Comparison of ENCODE assay signal across 8 mouse cellular contexts in the genomic region with DNA sequence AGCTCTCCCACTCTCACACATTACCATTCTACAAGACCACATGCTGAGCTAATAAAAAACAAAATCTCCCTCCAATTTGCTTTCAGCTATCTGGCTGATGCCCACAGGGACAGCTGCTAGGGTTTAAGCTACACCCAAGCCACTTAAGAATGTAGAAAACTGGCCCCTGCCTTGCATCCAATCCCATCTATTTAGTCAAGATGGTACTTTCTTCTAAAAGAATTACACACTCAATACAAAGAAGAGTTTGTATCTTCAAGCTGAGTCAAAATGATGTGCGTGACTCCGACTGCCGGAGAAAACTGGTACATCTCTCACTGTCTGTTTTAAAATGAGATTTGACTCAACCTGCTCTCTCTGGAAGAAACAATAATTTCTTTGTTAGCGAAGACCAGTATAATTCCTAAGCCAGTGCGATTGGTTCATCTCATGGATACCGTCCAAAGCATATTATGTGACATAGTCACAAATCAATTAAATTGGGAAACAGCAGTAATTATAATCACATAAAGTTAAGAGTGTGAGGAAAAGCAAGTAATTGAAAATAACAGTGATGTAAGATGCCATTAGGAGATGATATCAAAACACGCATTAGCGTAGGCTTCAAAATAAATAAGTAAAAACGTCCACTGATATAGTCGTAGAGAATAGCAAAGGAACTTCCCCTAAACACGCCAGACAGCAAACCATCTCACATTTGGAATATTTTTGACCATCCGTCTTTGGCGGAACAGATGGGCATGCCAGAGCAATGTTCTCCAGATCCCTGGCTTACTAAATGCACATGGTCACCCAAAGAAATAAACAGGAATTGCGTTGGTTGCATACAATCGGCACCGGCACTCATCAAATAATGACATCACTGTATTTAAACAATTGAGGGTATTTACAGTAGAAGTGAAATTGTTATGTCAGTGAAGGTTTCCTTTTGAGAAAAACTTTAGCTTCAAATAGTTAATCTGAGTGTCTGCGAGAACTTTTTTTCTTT. TPM values are rescaled to one million over a fixed set of nuclear protein-coding genes. Genes with fewer than 3 reads are reported as not detected.
DNase-seq lines count a peak whose midpoint lies in the region; ATAC-seq lines count a peak whose summit lies in the region.

No protein-coding gene starts in this region.

- H3K4me3 ChIP-seq in forebrain, embryonic 12.5 days (replicated peaks) = peak overlapping the region; percentile 61
- H3K4me3 ChIP-seq in limb, embryonic 15.5 days = peak overlapping the region; percentile 65

- H3K4me1 ChIP-seq in forebrain, embryonic 12.5 days = peaks cover 23% of the 10 kb centered on the region
- peaks cover 42% of the 10 kb centered on the region for H3K4me1 ChIP-seq in limb, embryonic 15.5 days

- no peaks in the 10 kb centered on the region for H3K9me3 ChIP-seq in forebrain, embryonic 12.5 days
- no peaks in the 10 kb centered on the region for H3K9me3 ChIP-seq in limb, embryonic 15.5 days

- no peaks in the 10 kb centered on the region for H3K36me3 ChIP-seq in forebrain, embryonic 12.5 days (replicated peaks)
- H3K36me3 ChIP-seq in limb, embryonic 15.5 days = no peaks in the 10 kb centered on the region

- DNase-seq in kidney, postnatal 10 days = peak; percentile 32
- no peak for DNase-seq in kidney, adult 18-20 months
- peak; percentile 32 for DNase-seq in retina, embryonic 14.5 days (ENCODE audit: low spot score)
- DNase-seq in layer of hippocampus, postnatal 36 days = no peak
- DNase-seq in layer of hippocampus, adult 8-10 months (ENCODE audit: low spot score in 2 of 2) = no peak
- no peak for DNase-seq in gastrocnemius, postnatal 14 days

- H3K27ac ChIP-seq in forebrain, embryonic 12.5 days = no peak overlapping the region
- peak overlapping the region; percentile 95 for H3K27ac ChIP-seq in limb, embryonic 15.5 days

- intact Hi-C loops in gastrocnemius, postnatal 14 days (cut with DNase I; ENCODE audit: low total_unique reads) = loop anchor here (10.0 kb wide), 1 partner anchor 88 kb away; no protein-coding TSS in a partner anchor

- ATAC-seq in forebrain, embryonic 12.5 days (ENCODE audit: low FRiP score) = no peak
- no peak for ATAC-seq in limb, embryonic 15.5 days (ENCODE audit: insufficient number of reproducible peaks, low FRiP score, low TSS enrichment, low read depth)

- peaks cover 9% of the 10 kb centered on the region; the same call in 1 of the 2 replicates for H3K27me3 ChIP-seq in forebrain, embryonic 12.5 days
- no peaks in the 10 kb centered on the region for H3K27me3 ChIP-seq in limb, embryonic 15.5 days

- WGBS in forebrain, embryonic 12.5 days = 50% methylated on average over 17 of the region's 17 CpGs
- 16% methylated on average over 17 of the region's 17 CpGs for WGBS in limb, embryonic 15.5 days

- peak overlapping the region; percentile 77 for H3K4me2 ChIP-seq in forebrain, embryonic 12.5 days
- peak overlapping the region; percentile 69 for H3K4me2 ChIP-seq in limb, embryonic 15.5 days

- 0 out of 2 replicates have a peak overlapping the region, but pooled peaks have one; percentile 69 for H3K9ac ChIP-seq in forebrain, embryonic 12.5 days
- H3K9ac ChIP-seq in limb, embryonic 15.5 days = no peak overlapping the region

RNA-seq across cellular contexts. Expression of a gene that starts 1.0 kb away (rescaled TPM):
- polyA plus RNA-seq in forebrain, embryonic 12.5 days (2016; fragmentation: Nextera tagmentation; extraction: Ambion mirVana) = 15.1 and 17.0 TPM in 2 replicates
- polyA plus RNA-seq in limb, embryonic 15.5 days (2015; fragmentation: Nextera tagmentation; extraction: Ambion mirVana) = 41.5 and 42.0 TPM in 2 replicates
- under 1 TPM; 0.35 to 0.46 TPM for total RNA-seq in layer of hippocampus, postnatal 36 days (2021)
- under 1 TPM; 0.34 to 0.73 (median 0.61) TPM for total RNA-seq in layer of hippocampus, adult 8-10 months (2022)
- 1 to 10 TPM; 3.7 to 5.0 TPM for total RNA-seq in gastrocnemius, postnatal 14 days (2021)

Comparison
In these comparisons a context has a peak if more than half of its experiments do, and no peak if none do; other contexts are left out.
1. DNase-seq: peak in kidney, postnatal 10 days (single experiment) and retina, embryonic 14.5 days (single experiment); none in kidney, adult 18-20 months (single experiment), layer of hippocampus, postnatal 36 days (0 of 2), layer of hippocampus, adult 8-10 months (0 of 2) and gastrocnemius, postnatal 14 days (single experiment).